Mouse (Mus musculus): ENCODE measurements around the gene Ston2. TPM values are rescaled to one million over a fixed set of nuclear protein-coding genes. Genes with fewer than 3 reads are reported as not detected.
A peak's percentile ranks its signal among the peaks of the same experiment; 100 is the strongest.

Ston2 gene
- polyA plus RNA-seq, 1 experiment from 2014 or later = 6.8 TPM

DNA sequence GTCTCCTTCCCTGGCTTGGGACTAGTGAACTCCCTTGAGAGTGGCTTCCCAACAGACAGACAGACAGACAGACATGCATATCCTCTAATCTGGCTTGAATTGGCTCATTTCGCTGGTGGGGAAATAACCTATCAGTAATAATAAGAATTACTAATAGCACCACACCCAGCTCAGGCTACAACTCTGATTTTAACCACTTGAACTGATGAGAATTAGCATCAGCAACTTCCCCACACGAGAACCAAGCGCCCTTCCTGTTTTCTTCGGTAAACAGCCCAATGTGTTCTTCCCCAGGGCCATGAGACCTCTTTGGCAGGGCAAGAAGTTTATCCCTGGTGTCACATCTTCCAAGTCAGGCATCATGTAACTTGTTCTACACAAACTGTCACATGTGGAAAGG is 76.5 kb downstream of the Ston2 start:
- no peaks in the 10 kb centered on the region for H3K36me3 ChIP-seq
- 89% methylated on average over 4 of the region's 4 CpGs for WGBS
- no peak overlapping the region for H3K4me3 ChIP-seq (replicated peaks)
- no peak overlapping the region for H3K4me2 ChIP-seq
- no peak for ATAC-seq (ENCODE audit: low FRiP score)
- H3K27me3 ChIP-seq (replicated peaks) = no peaks in the 10 kb centered on the region
- no peak overlapping the region for H3K27ac ChIP-seq (replicated peaks)
- H3K9ac ChIP-seq (replicated peaks) = no peak overlapping the region
- no peaks in the 10 kb centered on the region for H3K9me3 ChIP-seq (replicated peaks)
- H3K4me1 ChIP-seq = peaks cover 8% of the 10 kb centered on the region

DNA sequence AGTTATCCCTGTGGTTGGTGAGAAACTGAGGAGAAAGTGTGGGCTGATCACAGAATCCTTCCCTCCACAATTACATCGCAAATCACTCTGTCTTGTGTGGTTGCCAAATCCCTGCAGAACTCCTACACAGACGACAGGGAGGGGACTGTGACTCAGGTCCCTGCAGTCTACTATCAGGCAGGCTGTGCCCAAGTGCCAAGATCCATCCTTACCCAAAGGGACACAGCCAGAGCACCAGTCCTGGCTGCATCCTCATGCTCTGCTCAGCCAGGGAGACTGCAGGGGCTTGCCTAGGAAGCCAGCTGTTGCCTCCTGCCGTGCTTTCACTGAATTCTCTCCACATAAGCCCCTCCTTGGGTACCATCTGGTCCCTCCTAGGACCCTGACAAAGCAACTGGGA is 77.3 kb downstream of the Ston2 start:
- H3K27ac ChIP-seq (replicated peaks) = 0 out of 2 replicates have a peak overlapping the region, but pooled peaks have one; percentile 23
- no peaks in the 10 kb centered on the region for H3K9me3 ChIP-seq (replicated peaks)
- no peaks in the 10 kb centered on the region for H3K27me3 ChIP-seq (replicated peaks)
- no peak overlapping the region for H3K9ac ChIP-seq (replicated peaks)
- peak; percentile 72; the same call in 1 of the 2 replicates for ATAC-seq (ENCODE audit: low FRiP score)
- 15% methylated on average over 3 of the region's 3 CpGs for WGBS
- no peak overlapping the region for H3K4me2 ChIP-seq
- H3K4me3 ChIP-seq (replicated peaks) = no peak overlapping the region
- H3K36me3 ChIP-seq = no peaks in the 10 kb centered on the region
- peaks cover 8% of the 10 kb centered on the region for H3K4me1 ChIP-seq

DNA sequence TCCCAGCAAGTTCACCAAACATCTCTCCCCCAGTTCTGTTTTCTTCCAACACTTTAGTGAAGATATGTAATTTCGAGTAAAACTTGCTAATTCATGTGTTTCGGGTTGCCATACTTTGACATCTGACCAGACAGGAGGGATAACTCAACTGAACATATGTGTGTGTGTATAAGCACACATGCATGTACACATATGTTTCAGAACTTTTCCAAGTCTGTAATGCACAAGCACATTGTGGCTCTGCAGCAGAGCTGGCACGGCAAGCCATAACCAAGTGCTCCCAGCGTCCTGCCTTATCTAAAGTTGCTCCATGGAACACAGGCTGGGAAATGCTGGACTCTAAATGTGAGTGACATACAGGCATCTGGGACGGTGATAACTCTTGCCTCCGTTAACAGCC is 78.6 kb downstream of the Ston2 start:
- ATAC-seq (ENCODE audit: low FRiP score) = no peak
- Histone ChIP-seq H3K27me3 (replicated peaks) (no peaks in the 10 kb centered on the region), H3K9me3 (replicated peaks) (no peaks in the 10 kb centered on the region), H3K36me3 (no peaks in the 10 kb centered on the region), H3K9ac (replicated peaks) (no peak overlapping the region), H3K4me2 (no peak overlapping the region), H3K4me3 (replicated peaks) (no peak overlapping the region), H3K27ac (replicated peaks) (no peak overlapping the region), H3K4me1 (peaks cover 8% of the 10 kb centered on the region)
- 84% methylated on average over 6 of the region's 6 CpGs for WGBS

DNA sequence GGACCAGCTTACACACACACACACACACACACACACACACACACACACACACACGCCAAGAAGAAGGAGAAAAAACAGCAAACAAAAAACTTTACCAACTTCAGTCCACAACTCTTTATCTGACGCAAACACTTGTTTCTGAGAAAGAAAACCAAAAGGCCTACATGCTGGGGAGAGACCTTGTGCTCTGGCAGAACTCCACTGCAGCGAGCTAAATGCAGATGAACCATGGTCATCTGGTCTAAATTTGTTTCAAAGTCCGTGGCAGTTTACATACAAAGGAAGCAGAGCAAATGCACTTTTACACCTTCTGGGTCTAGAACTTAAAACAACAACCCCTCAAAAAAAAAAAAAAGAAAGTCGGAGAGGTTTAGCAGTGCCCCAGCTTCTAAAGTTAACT is 79.0 kb downstream of the Ston2 start:
- no peak overlapping the region for H3K27ac ChIP-seq (replicated peaks)
- H3K4me3 ChIP-seq (replicated peaks) = no peak overlapping the region
- H3K9ac ChIP-seq (replicated peaks) = no peak overlapping the region
- peaks cover 8% of the 10 kb centered on the region for H3K4me1 ChIP-seq
- no peak for ATAC-seq (ENCODE audit: low FRiP score)
- no peaks in the 10 kb centered on the region for H3K9me3 ChIP-seq (replicated peaks)
- WGBS = 71% methylated on average over 5 of the region's 5 CpGs
- H3K4me2 ChIP-seq = no peak overlapping the region
- H3K27me3 ChIP-seq (replicated peaks) = no peaks in the 10 kb centered on the region
- no peaks in the 10 kb centered on the region for H3K36me3 ChIP-seq

DNA sequence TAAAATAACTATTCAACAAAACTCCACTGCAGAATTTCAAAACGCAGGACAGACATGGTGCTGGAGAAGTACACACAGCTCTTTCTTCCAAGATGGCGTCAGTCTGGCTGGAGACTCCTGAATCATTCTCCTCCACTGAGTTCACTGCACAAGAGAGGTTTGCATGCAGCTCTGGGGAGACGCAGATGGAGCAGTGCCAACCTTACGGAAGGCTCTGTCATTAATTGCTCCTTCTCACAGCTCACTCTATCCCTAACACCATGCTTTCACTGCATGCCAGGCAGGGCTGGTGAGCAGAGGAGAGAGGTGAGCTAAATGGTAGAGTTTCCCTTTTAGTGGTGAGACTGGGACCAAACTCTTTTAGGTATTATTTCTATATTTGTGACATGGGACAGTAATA is 80.4 kb downstream of the Ston2 start:
- Histone ChIP-seq H3K4me1 (peaks cover 8% of the 10 kb centered on the region), H3K9ac (replicated peaks) (no peak overlapping the region), H3K4me2 (no peak overlapping the region), H3K9me3 (replicated peaks) (no peaks in the 10 kb centered on the region), H3K27ac (replicated peaks) (no peak overlapping the region), H3K36me3 (no peaks in the 10 kb centered on the region), H3K4me3 (replicated peaks) (no peak overlapping the region), H3K27me3 (replicated peaks) (no peaks in the 10 kb centered on the region)
- no peak for ATAC-seq (ENCODE audit: low FRiP score)
- 70% methylated on average over 4 of the region's 4 CpGs for WGBS

DNA sequence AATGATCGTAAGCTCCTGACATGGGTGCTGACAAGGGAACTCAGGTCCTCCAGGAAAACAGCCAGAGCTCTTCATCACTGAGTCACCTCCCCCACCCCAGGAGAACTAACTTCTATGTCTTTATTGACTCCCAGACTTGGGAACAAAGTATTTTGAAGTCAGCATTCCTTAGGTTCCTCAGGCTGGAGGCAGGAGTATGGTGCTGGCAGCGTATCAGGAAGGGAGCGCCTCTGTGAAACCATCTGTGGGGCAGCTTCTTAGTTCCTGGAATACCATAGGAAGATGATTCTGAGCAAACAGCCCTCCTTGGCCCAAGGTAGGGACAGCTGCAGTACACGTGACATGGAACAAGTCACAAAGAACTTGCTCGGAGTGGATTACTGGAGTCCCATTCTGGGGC is 84.7 kb downstream of the Ston2 start:
- Histone ChIP-seq H3K4me2 (no peak overlapping the region), H3K27me3 (replicated peaks) (no peaks in the 10 kb centered on the region), H3K36me3 (no peaks in the 10 kb centered on the region), H3K9me3 (replicated peaks) (no peaks in the 10 kb centered on the region), H3K4me1 (no peaks in the 10 kb centered on the region; the same call in 1 of the 2 replicates), H3K9ac (replicated peaks) (no peak overlapping the region), H3K27ac (replicated peaks) (no peak overlapping the region), H3K4me3 (replicated peaks) (no peak overlapping the region)
- no peak for ATAC-seq (ENCODE audit: low FRiP score)
- WGBS = 83% methylated on average over 5 of the region's 5 CpGs

DNA sequence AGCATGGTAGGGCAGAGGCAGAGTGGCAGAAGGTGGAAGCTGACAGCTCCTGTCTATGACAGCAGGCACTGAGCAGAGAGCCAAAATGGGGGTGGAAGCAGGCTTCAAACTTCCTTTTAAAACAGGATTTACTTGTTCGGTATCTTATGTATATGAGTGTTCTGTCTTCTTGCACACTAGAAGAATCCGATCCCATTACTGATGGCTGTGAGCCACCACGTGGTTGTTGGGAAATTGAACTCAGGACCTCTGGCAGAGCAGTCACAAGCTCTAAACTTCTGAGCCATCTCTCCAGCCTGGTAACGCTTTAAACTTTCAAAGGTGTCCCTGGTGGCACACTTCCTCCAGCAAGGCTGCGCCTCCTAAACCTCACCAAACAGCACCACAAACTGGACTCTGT is 85.4 kb downstream of the Ston2 start:
- no peaks in the 10 kb centered on the region for H3K27me3 ChIP-seq (replicated peaks)
- 84% methylated on average over 5 of the region's 5 CpGs for WGBS
- no peak overlapping the region for H3K4me2 ChIP-seq
- no peaks in the 10 kb centered on the region; the same call in 1 of the 2 replicates for H3K4me1 ChIP-seq
- no peaks in the 10 kb centered on the region for H3K9me3 ChIP-seq (replicated peaks)
- H3K36me3 ChIP-seq = no peaks in the 10 kb centered on the region
- no peak overlapping the region for H3K27ac ChIP-seq (replicated peaks)
- no peak overlapping the region for H3K9ac ChIP-seq (replicated peaks)
- H3K4me3 ChIP-seq (replicated peaks) = no peak overlapping the region
- ATAC-seq (ENCODE audit: low FRiP score) = no peak

DNA sequence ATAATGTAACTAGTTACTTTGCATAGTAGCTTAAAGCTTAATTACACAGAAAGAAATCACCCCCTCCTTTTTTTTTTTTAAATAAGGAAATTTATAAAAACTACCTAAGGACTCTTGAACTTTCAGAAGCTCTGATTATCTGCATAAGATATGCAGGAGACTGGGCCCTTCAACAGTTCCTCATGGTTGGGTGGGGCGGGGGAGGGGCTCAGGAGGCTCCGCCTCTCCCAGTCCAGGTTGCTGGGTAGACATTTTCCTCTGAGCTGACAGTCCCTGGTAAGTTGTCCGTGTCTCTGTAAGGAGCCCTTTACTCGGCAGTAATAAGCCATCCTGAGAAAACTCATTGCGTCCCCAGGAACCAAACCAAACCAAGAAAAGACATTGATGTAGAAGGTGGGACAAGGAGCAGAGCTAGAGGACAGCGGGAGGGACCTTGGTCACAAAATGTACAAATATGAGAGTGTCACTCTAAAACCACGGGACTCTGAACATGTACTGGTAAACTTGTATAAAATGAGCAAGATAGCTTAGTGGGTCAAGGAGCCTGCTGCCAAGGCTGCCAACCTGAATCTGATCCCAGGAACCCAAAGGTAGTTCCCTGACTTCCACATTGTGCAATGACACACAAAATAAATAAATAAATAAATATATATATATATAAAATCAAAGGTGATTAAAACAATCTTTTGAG is 88.6 kb downstream of the Ston2 start:
- no peaks in the 10 kb centered on the region for H3K4me1 ChIP-seq
- no peaks in the 10 kb centered on the region for H3K27me3 ChIP-seq (replicated peaks)
- H3K27ac ChIP-seq (replicated peaks) = no peak overlapping the region
- H3K9me3 ChIP-seq (replicated peaks) = no peaks in the 10 kb centered on the region
- 93% methylated on average over 7 of the region's 7 CpGs for WGBS
- ATAC-seq (ENCODE audit: low FRiP score) = no peak
- no peaks in the 10 kb centered on the region for H3K36me3 ChIP-seq
- H3K4me3 ChIP-seq (replicated peaks) = no peak overlapping the region
- H3K9ac ChIP-seq (replicated peaks) = no peak overlapping the region
- no peak overlapping the region for H3K4me2 ChIP-seq

DNA sequence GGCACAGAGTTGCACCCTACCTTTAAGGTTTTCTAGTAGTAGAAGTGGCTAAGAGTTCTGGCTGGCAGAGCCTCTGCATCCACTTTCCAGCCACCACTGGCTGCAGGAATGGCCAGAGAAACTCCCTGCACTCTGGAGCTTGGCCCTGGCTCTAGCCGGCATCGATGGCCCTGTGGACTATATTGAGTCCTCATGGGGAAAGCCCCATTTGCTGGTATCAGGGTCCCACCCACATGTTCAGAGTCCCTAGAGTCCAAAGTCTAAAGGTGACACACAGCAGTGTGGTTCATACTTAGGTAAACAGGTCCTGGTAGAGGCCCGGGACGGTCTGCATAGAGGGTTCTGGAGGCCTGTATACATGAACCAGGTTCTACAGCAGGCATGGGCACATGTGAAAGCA is 92.0 kb downstream of the Ston2 start:
- H3K27ac ChIP-seq (replicated peaks) = no peak overlapping the region
- WGBS = 92% methylated on average over 4 of the region's 4 CpGs
- ATAC-seq (ENCODE audit: low FRiP score) = no peak
- H3K4me2 ChIP-seq = no peak overlapping the region
- no peaks in the 10 kb centered on the region for H3K36me3 ChIP-seq
- H3K27me3 ChIP-seq (replicated peaks) = no peaks in the 10 kb centered on the region
- H3K9me3 ChIP-seq (replicated peaks) = no peaks in the 10 kb centered on the region
- H3K4me3 ChIP-seq (replicated peaks) = no peak overlapping the region
- H3K4me1 ChIP-seq = no peaks in the 10 kb centered on the region
- H3K9ac ChIP-seq (replicated peaks) = no peak overlapping the region

DNA sequence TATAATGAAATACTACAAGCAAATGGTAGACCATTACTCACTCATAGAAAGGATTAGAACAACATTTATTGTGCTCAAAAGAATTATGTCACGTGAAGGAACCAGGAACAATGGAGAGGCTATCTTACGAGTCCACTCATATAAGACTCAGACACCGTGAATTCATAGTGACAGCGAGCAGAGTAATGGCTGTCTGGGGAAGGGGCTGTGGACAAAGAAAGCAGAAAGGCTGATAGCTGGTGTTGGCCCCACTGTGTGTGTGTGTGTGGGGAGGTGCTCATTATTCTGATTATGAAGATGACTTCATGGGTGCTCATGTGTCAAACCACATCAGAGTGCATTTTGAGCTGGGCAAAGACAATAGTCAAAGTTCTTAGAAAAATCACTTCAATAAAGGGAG is 92.4 kb downstream of the Ston2 start:
- Histone ChIP-seq H3K36me3 (no peaks in the 10 kb centered on the region), H3K9ac (replicated peaks) (no peak overlapping the region), H3K27me3 (replicated peaks) (no peaks in the 10 kb centered on the region), H3K4me3 (replicated peaks) (no peak overlapping the region), H3K4me2 (no peak overlapping the region), H3K4me1 (no peaks in the 10 kb centered on the region), H3K27ac (replicated peaks) (no peak overlapping the region), H3K9me3 (replicated peaks) (no peaks in the 10 kb centered on the region)
- ATAC-seq (ENCODE audit: low FRiP score) = no peak
- 27% methylated on average over 4 of the region's 4 CpGs for WGBS

DNA sequence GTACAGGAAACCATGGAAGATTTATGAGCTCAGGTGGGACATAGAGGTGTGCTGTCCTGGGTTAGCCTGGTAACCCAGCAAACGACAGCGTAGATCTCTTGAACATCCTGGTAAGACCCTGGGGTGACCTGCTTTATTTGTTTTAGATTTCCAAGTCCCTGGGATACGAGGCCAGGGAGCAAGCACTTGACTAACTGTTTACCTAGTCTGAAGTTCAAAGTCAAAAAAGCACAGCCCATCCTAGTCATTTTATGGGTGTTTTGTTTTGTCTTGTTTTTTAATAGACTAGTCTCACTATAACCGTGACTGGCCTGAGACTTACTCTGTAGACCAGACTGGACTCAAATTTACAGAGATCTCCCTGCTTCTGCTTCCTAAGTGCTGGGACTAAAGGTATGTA is 93.4 kb downstream of the Ston2 start:
- WGBS = 78% methylated on average over 4 of the region's 4 CpGs

DNA sequence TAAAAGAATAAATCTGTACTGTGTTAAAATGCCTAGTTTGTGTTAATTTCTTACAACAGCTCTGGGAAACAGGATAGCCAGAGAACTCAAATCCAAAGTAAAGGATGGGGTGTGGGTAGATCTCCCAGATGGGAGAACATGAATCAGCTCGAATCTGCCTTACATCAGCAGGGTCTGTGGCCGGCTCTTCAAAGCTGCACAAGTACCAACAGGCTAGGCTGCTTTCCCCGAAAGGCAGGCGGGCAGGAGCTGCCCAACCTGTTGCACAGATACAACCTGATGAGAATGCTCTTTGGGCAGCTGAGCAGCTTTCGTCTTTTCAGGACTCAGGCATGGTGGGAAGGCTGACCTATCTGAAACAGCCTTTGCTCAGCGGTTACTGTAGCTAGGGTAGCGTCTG is 94.6 kb downstream of the Ston2 start:
- no peak overlapping the region for H3K4me3 ChIP-seq (replicated peaks)
- WGBS = 83% methylated on average over 7 of the region's 7 CpGs
- H3K9me3 ChIP-seq (replicated peaks) = no peaks in the 10 kb centered on the region
- H3K9ac ChIP-seq (replicated peaks) = no peak overlapping the region
- no peaks in the 10 kb centered on the region for H3K4me1 ChIP-seq
- no peak overlapping the region for H3K27ac ChIP-seq (replicated peaks)
- no peaks in the 10 kb centered on the region for H3K36me3 ChIP-seq
- H3K4me2 ChIP-seq = no peak overlapping the region
- no peak for ATAC-seq (ENCODE audit: low FRiP score)
- no peaks in the 10 kb centered on the region for H3K27me3 ChIP-seq (replicated peaks)

More for the DNA sequence above, 93.4 kb downstream of the Ston2 start:
- Histone ChIP-seq H3K4me2 (no peak overlapping the region), H3K27me3 (replicated peaks) (no peaks in the 10 kb centered on the region), H3K9ac (replicated peaks) (no peak overlapping the region), H3K4me3 (replicated peaks) (no peak overlapping the region), H3K9me3 (replicated peaks) (no peaks in the 10 kb centered on the region), H3K27ac (replicated peaks) (no peak overlapping the region), H3K36me3 (no peaks in the 10 kb centered on the region), H3K4me1 (no peaks in the 10 kb centered on the region)
- ATAC-seq (ENCODE audit: low FRiP score) = no peak

All from neural tube, embryonic 15.5 days (tissue).